Mouse (Mus musculus): Measurements from ENCODE around the gene Riox2.
"Not testable (repeated sequence)": the region's sequence is repeated elsewhere in the genome, so short reads cannot be mapped to it uniquely, and the experiment has no call there.

The Riox2 gene

DNA sequence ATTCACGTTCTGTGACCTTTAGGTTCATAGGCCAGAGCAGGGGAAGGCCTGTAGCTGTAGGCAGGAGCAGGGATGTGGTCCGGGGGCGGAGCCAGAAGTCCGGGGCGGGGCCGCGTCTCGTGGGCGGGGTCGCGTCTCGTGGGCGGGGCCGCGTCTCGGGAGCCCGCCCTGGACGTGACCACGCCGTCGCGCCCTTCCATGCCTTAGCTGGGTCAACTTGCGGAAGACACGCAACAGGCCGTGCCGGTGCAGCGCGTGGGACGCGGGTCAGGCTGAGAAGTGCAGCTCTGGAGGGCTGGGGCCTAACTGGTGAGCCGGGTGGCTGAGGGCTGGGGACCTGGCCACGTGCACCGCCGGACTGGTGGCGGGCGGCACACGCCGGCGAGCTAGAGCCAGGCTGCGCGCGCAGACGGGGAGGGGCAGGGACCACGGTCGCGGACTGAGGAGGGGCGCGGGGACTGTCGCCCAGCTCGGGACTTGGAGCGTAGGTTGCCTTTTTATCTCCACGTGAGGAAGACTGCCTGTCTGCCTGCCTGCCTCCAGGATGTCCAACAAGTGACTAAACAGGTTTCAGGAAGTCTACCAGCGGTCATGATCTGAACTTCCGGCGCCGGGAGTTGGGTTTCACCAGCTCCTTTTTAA is at the start of gene Riox2:
Riox2 (plus strand) TSS at position 139 of the 642 bp plus-strand sequence.
- peak; percentile 83 for DNase-seq (ENCODE audit: low spot score)

DNA sequence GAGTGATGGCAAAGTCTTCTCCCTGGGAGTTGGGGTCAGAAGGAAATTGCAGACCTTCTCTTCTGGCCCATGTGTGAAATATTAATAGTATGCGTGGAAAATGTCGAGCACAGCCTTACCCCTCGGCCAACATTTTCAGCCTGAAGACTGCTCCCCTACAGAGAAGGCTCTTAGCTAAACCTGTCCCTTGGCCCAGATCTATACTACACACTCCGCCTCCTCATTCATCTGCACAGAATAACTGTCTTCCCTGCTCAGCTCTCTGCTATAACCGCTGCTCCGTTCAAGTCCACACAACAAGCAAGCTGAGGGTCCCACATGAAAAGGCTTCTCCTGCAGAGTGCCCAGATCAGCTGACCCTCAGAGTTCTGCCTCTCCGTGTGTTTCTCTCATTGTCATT is 43.6 kb upstream of the Riox2 start:
- DNase-seq (ENCODE audit: low spot score), result no peak

- no peak for DNase-seq (ENCODE audit: low spot score)
Observed at GRCm38 (mm10) chr16:59433181-59433580, 38.4 kb upstream of the Riox2 start.

DNA sequence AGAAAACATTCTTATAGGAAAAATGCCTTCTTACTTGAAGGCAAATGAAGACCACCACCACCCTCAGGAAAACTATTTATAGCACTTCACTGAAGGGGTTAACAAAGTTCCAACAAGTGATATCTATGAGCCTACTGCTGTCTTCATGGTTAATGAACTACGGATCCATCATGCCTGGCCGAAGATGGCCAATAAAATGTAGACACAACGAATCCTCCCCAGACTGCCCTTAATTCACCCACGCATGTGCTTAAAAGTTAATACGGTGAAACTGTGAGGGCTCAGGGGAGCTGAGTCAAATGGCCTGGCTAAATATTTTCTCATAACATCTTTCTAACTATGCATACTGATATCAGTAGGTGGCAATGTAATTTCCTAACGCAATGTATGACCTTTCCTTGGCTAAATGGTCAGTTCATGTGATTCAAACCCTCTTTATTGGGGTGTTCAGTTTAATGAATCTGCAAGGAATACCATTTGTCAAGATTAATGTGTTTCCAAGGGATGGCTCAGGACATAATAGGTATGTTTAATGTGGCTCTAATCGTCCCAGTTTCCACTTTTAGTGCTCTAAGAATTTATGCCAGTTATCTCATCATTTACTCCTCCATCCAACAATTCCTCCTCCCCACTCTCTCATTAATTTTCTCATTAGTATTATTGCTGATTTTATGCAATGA is 26.6 kb upstream of the Riox2 start:
- no peak for DNase-seq (ENCODE audit: low spot score)

GRCm38 (mm10) chr16:59448181-59448580 is 23.4 kb upstream of the Riox2 start:
- no peak for DNase-seq (ENCODE audit: low spot score)

- no peak for DNase-seq (ENCODE audit: low spot score)
Observed at GRCm38 (mm10) chr16:59449092-59449491, 22.5 kb upstream of the Riox2 start.

DNA sequence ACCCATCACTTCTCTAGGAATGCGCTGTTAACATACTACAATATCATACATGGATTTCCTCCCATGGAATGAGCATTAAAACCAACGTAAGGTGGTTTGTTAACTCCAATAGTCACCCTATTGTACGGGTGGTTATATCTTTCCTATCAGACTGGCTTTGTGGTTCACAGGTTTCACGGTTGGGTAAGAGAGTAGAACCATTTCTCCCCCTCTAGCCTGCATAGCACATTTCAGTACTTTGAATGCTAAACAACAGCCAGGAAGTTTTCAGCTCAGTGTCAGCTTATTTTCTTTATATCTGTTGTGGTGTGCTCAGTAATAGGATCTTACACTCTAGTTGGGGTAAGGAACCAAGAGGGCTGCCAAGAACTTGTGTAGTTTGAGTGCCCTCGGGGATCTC is 19.8 kb upstream of the Riox2 start:
- DNase-seq (ENCODE audit: low spot score), result no peak

- not testable (repeated sequence) for DNase-seq (ENCODE audit: low spot score)
Observed at GRCm38 (mm10) chr16:59459259-59459861, 12.2 kb upstream of the Riox2 start.

GRCm38 (mm10) chr16:59463567-59463966 is 8.0 kb upstream of the Riox2 start:
- no peak for DNase-seq (ENCODE audit: low spot score)

DNA sequence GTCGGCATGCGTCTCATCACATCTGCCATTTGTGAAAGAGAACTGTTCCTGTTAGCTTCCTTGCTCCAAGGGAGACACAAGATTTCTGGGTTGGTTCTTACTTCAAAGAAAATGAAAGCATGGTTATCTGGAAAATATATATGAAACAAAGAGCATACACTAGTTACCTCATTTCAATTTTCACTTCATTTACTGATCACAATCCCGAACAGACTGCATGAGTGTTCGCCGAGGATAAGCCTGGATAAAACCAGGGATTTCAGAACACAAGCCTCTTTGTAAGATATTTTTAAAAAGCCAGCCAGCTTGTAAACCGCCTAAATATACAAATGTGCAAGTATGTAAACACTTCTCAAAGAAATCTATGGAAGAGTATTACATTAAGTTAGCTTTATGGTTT is 7.6 kb upstream of the Riox2 start:
- no peak for DNase-seq (ENCODE audit: low spot score)

GRCm38 (mm10) chr16:59469846-59470245 is 1.7 kb upstream of the Riox2 start:
- no peak for DNase-seq (ENCODE audit: low spot score)

GRCm38 (mm10) chr16:59472546-59472945 is 971 bp downstream of the Riox2 start:
- no peak for DNase-seq (ENCODE audit: low spot score)

DNA sequence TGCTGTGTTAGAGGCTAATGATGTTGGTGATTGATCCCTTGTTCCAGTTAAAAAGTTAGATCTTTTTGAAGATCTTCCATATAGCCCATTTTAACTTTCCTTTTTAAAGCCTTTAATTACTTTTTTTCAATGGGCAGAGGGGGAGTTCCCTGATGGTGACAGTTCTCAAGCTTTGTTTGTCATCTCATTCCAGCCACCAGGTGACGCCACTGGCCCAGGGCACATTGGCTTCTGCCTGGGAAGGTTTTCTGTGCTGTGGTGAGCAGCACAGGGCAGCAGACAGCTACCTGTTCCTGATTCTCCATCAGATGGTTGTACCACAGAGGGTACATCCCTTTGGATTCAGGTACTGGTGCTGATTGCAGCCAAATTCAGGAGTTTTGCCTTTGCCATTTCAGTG is 3.2 kb downstream of the Riox2 start:
- peak; percentile 58 for DNase-seq (ENCODE audit: low spot score)

DNA sequence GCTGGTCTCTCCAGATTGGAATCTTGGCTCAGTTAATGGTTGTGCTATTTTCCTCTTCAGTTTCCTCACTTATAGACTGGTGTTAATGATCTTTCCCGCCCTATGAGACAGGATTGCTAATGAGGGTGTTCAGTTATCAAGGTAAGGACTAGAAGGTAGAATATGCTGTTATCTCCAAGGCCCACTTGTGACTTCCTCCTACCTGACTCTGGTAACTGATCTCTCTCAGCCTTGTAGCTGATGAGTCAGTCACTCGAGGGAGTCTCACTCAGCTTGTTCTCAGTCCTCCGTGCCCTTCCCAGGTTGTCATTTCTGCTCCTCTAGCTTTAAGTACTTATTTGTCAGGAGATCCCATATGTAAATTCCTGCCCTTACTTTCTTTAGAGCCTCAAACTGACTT is 6.4 kb downstream of the Riox2 start:
- no peak for DNase-seq (ENCODE audit: low spot score)

DNA sequence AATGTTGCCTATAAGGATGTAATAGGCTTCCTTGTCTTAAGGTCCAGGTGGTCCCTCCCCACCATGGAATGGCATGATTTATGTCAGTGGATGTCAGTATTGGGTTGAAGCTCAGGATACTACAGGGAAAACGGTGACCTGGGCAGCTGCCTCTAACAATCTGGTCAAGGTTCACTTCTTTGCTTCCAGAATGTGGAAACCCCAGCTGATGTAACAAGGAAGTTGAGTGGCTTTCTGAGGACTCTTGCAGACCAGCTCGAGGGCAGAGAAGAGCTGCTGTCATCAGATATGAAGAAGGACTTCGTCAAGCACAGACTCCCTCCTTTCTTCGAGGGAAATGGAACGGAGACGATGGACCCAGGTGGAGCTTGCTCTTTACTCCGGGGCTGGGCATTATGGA is 15.7 kb downstream of the Riox2 start:
- no peak for DNase-seq (ENCODE audit: low spot score)

DNA sequence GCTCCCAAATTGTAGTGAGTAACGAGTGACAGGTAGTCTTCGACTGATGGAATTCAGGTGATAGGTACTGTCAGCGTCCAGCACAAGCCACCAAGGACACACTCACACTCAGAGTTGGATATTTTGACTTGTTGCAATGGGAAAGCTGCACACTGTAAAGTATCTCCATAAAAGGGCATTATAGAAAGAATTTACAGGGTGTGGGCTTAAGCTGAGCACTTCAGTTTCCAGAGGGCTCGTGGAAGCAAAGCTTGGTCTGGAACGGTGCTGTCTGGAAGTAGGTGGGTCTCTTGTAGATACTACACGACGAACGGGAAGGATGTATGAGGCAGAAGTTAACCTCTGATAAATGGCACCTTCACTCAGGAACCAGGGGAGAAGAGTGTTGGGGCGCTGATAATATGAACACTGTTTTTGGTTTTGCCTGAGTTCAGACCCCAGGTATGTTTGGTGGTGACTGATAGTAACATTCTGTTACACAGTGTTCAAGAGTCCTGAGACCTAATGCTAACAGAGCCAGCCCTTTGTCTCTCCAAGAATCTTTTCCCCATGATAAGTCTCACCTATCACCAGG is 16.5 kb downstream of the Riox2 start:
- DNase-seq (ENCODE audit: low spot score), result no peak

GRCm38 (mm10) chr16:59493199-59493598 is 21.6 kb downstream of the Riox2 start:
- DNase-seq (ENCODE audit: low spot score), result no peak

DNA sequence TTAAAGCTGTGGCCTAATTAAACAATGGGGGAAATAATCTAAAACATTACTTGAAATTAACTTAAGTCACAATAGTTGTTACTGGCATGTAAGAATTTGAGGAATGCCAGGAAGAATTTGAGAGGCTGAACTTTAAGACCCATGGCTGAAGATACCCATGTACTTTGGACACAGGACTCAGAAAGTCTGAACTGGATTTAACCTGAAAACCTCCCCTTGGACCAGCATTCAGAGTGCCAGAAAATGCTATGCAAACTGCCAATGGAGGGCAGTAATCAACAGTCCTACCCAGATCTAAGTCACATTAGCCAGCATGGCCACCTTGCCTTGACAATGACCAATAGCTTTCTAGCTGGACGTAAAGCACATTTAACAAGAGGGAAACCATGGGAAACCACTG is 26.4 kb downstream of the Riox2 start:
- DNase-seq (ENCODE audit: low spot score), result no peak

DNA sequence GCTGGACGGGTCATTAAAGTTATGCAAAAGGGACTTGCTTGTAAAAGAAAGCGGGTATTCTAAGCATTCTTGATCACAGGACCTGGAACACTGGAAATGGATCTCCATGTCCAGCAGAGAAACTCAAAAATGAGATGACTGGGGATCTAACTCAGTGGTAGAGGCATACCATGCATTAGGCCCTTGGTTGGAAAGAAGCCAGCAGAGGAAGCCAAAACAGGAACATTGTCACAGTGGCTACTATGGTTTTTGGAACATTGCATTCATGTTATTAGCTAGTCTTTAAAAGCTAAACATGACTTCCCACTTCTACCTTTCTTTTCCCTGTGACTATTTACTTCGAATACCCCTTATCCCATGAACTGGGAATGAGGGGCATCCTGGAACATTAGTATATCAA is 27.6 kb downstream of the Riox2 start:
- no peak for DNase-seq (ENCODE audit: low spot score)

GRCm38 (mm10) chr16:59509830-59510229 is 38.3 kb downstream of the Riox2 start:
- no peak for DNase-seq (ENCODE audit: low spot score)

DNA sequence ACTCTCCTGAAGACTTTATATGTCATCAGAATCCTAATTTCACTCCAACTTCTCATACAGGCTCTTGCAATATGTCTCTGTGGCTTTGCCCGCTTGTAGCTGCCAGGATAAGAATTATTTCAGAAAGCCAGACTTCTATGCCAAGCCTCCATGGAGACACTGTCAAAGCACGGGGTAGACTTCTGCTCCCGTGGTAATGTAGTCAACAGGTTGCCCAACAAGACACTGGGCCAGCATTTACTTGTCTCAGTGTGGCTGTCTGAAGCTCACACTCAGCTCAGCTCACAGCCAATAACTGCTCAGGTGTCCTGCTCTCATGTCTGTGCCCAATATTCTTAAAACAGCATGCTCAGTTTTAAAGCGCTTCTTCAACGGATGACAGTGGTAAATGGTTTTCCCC is 43.6 kb downstream of the Riox2 start:
- no peak for DNase-seq (ENCODE audit: low spot score)

GRCm38 (mm10) chr16:59516965-59517364 is 45.4 kb downstream of the Riox2 start:
- no peak for DNase-seq (ENCODE audit: low spot score)
